Mouse (Mus musculus) C2C12 (cell line): ENCODE measurements around the gene Gm37240.

Source experiments
- CEBPB ChIP-seq: IDR thresholded peaks from one replicate; pipeline ENCODE4 v1.6.1; 2011; ENCODE audit warnings: low read depth, mild to moderate bottlenecking, control low read depth, moderate library complexity
- CTCF ChIP-seq: IDR thresholded peaks from one replicate; pipeline ENCODE4 v1.5.1; 2011; ENCODE audit not compliant: control insufficient read depth, insufficient read depth, insufficient read length
- FOSL1 ChIP-seq: IDR thresholded peaks from one replicate; pipeline ENCODE4 v1.8.0; 2011; ENCODE audit warnings: mild to moderate bottlenecking, low read length; ENCODE audit not compliant: poor library complexity, insufficient read depth, severe bottlenecking
- MAX ChIP-seq: IDR thresholded peaks from one replicate; pipeline ENCODE4 v1.6.1; 2011; ENCODE audit warnings: mild to moderate bottlenecking, control low read depth
- MYOD1 ChIP-seq: IDR thresholded peaks from one replicate; pipeline ENCODE4 v1.6.1; 2011; ENCODE audit warnings: low read depth; ENCODE audit not compliant: control insufficient read depth, insufficient read length
- MYOG ChIP-seq: IDR thresholded peaks from one replicate; pipeline ENCODE4 v1.6.1; 2011; ENCODE audit not compliant: control insufficient read depth, insufficient read length; ENCODE audit errors: extremely low read depth
- USF1 ChIP-seq: IDR thresholded peaks from one replicate; pipeline ENCODE4 v1.6.1; 2011; ENCODE audit warnings: low read depth, mild to moderate bottlenecking, control low read depth, moderate library complexity

- TF ChIP-seq CTCF (no peak), MAX (no peak), USF1 (no peak), CEBPB (no peak), FOSL1 (no peak), MYOG (no peak), MYOD1 (no peak)
Measured at GRCm38 (mm10) chr3:85738591-85738990, 148.7 kb downstream of the Gm37240 start.
